Mouse (Mus musculus) left cerebral cortex, postnatal 36 days (tissue): ENCODE results near the gene Tmem223. TPM values are rescaled to one million over a fixed set of nuclear protein-coding genes. Genes with fewer than 3 reads are reported as not detected.

ENCODE experiments used
- DNase-seq, 2 experiments: peaks; one replicate each; pipeline ENCODE4 v3.0.0; 2021 to 2022; ENCODE audit warnings: low spot score in 2 of 2, mixed read lengths in 1 of 2
- intact Hi-C: fragments of 180-260 bp; cut with DNase I; formaldehyde crosslinking; loops from one replicate; pipeline ENCODE4 v1.15.1; 2025
- total RNA-seq, 2 experiments: library from RNA; stranded (reverse); gene quantifications; 2 replicates each; pipeline ENCODE4 v1.2.3; 2021

Tmem223 gene
- total RNA-seq, 2 experiments from 2014 or later, result 68.5 to 75.9 TPM

- DNase-seq, result peak; percentile 95 to 96
- intact Hi-C loops, result no loop called here
Measured at GRCm38 (mm10) chr19:8741243-8741869, 29.4 kb upstream of the Tmem223 start, which contains the start of gene Stx5a. Stx5a (plus strand) TSS chr19:8741413.

- intact Hi-C loops, result no loop called here
- no peak for DNase-seq
Measured at GRCm38 (mm10) chr19:8742176-8742575, 28.6 kb upstream of the Tmem223 start.

GRCm38 (mm10) chr19:8745382-8745781 is 25.4 kb upstream of the Tmem223 start:
- intact Hi-C loops, result no loop called here

GRCm38 (mm10) chr19:8747368-8747767 is 23.4 kb upstream of the Tmem223 start:
- intact Hi-C loops, result no loop called here
- no peak for DNase-seq

More at GRCm38 (mm10) chr19:8745382-8745781, 25.4 kb upstream of the Tmem223 start:
- no peak for DNase-seq

GRCm38 (mm10) chr19:8755652-8756051 is 15.1 kb upstream of the Tmem223 start:
- DNase-seq, result no peak
- intact Hi-C loops, result no loop called here

GRCm38 (mm10) chr19:8756635-8757387 is 14.0 kb upstream of the Tmem223 start, which contains the start of gene Nxf1:
Nxf1 (plus strand) TSS chr19:8757073.
- intact Hi-C loops, result no loop called here
- peak; percentile 90 to 93 for DNase-seq

GRCm38 (mm10) chr19:8757471-8757998 is 13.3 kb upstream of the Tmem223 start:
- intact Hi-C loops, result no loop called here
- DNase-seq, result no peak

- intact Hi-C loops, result no loop called here
- DNase-seq, result no peak
Measured at GRCm38 (mm10) chr19:8758899-8759298, 11.9 kb upstream of the Tmem223 start.

GRCm38 (mm10) chr19:8760757-8761156 is 10.0 kb upstream of the Tmem223 start:
- intact Hi-C loops, result no loop called here
- DNase-seq, result no peak

GRCm38 (mm10) chr19:8763276-8763675 is 7.5 kb upstream of the Tmem223 start:
- no peak for DNase-seq
- intact Hi-C loops, result no loop called here

GRCm38 (mm10) chr19:8765562-8765961 is 5.2 kb upstream of the Tmem223 start:
- DNase-seq, result no peak
- intact Hi-C loops, result no loop called here

- no peak for DNase-seq
- intact Hi-C loops, result loop anchor here (5.0 kb wide), 1 partner anchor 49 kb away; the partner anchor contains the start of gene Hnrnpul2
Measured at GRCm38 (mm10) chr19:8772996-8773395, 2.2 kb downstream of the Tmem223 start.

- intact Hi-C loops, result loop anchor here (5.0 kb wide), 1 partner anchor 49 kb away; the partner anchor contains the start of gene Hnrnpul2
- DNase-seq, result no peak
Measured at GRCm38 (mm10) chr19:8773409-8773808, 2.6 kb downstream of the Tmem223 start.

- DNase-seq, result peak; percentile 97
- intact Hi-C loops, result loop anchor here (5.0 kb wide), 1 partner anchor 48 kb away; the partner anchor contains the start of gene Hnrnpul2
Measured at GRCm38 (mm10) chr19:8774086-8774835, 3.5 kb downstream of the Tmem223 start, which contains the start of gene Tmem179b. Tmem179b (minus strand) TSS chr19:8774467.

- intact Hi-C loops, result loop anchor here (5.0 kb wide), 1 partner anchor 47 kb away; the partner anchor contains the start of gene Hnrnpul2
- peak in 1 of 2 experiments; percentile 24 for DNase-seq
Measured at GRCm38 (mm10) chr19:8774951-8775421, 4.2 kb downstream of the Tmem223 start.

- intact Hi-C loops, result no loop called here
- peak; percentile 89 to 90 for DNase-seq
Measured at GRCm38 (mm10) chr19:8786008-8786781, 15.4 kb downstream of the Tmem223 start, which contains the start of gene Taf6l. Taf6l (minus strand) TSS chr19:8786417.

GRCm38 (mm10) chr19:8788521-8788920 is 17.7 kb downstream of the Tmem223 start:
- intact Hi-C loops, result no loop called here
- no peak for DNase-seq

GRCm38 (mm10) chr19:8789171-8789570 is 18.4 kb downstream of the Tmem223 start:
- intact Hi-C loops, result no loop called here
- peak; percentile 13 to 23 for DNase-seq

GRCm38 (mm10) chr19:8790171-8790570 is 19.4 kb downstream of the Tmem223 start:
- intact Hi-C loops, result no loop called here
- DNase-seq, result peak in 1 of 2 experiments; percentile 23
